Mouse (Mus musculus): ENCODE data around the gene Nrarp. TPM values are rescaled to one million over a fixed set of nuclear protein-coding genes. Genes with fewer than 3 reads are reported as not detected.

Nrarp gene
- polyA plus RNA-seq, 1 experiment = 46.0 TPM

GRCm38 (mm10) chr2:25171769-25172153 is 8.8 kb upstream of the Nrarp start:
- DNase-seq = no peak
- Histone ChIP-seq H3K4me1 (ENCODE audit: control insufficient read depth, insufficient read depth, low read length) (peaks cover 26% of the 10 kb centered on the region), H3K4me3 (replicated peaks; ENCODE audit: extremely low read depth, low read depth, low read length) (no peak overlapping the region)
- TF ChIP-seq CTCF (IDR thresholded peaks at IDR 0.05; ENCODE audit: insufficient read depth, low read length) (no peak), POLR2A (IDR thresholded peaks at IDR 0.05; ENCODE audit: borderline replicate concordance, extremely low read depth, low read depth, low read length) (no peak)
- WGBS = 92% methylated on average over 1 of the region's 1 CpGs

GRCm38 (mm10) chr2:25172629-25173028 is 7.9 kb upstream of the Nrarp start:
- 57% methylated on average over 8 of the region's 8 CpGs for WGBS
- peak; percentile 38 for DNase-seq
- H3K4me1 ChIP-seq (ENCODE audit: control insufficient read depth, insufficient read depth, low read length) = peaks cover 31% of the 10 kb centered on the region
- no peak overlapping the region for H3K4me3 ChIP-seq (replicated peaks; ENCODE audit: extremely low read depth, low read depth, low read length)
- TF ChIP-seq CTCF (IDR thresholded peaks at IDR 0.05; ENCODE audit: insufficient read depth, low read length) (no peak), POLR2A (IDR thresholded peaks at IDR 0.05; ENCODE audit: borderline replicate concordance, extremely low read depth, low read depth, low read length) (no peak)

GRCm38 (mm10) chr2:25173821-25174220 is 6.7 kb upstream of the Nrarp start:
- WGBS = 95% methylated on average over 4 of the region's 4 CpGs
- TF ChIP-seq CTCF (IDR thresholded peaks at IDR 0.05; ENCODE audit: insufficient read depth, low read length) = no peak
- TF ChIP-seq POLR2A (IDR thresholded peaks at IDR 0.05; ENCODE audit: borderline replicate concordance, extremely low read depth, low read depth, low read length) = no peak
- no peak for DNase-seq
- H3K4me3 ChIP-seq (replicated peaks; ENCODE audit: extremely low read depth, low read depth, low read length) = no peak overlapping the region
- peaks cover 33% of the 10 kb centered on the region for H3K4me1 ChIP-seq (ENCODE audit: control insufficient read depth, insufficient read depth, low read length)

- Histone ChIP-seq H3K4me3 (replicated peaks; ENCODE audit: extremely low read depth, low read depth, low read length) (no peak overlapping the region), H3K4me1 (ENCODE audit: control insufficient read depth, insufficient read depth, low read length) (peaks cover 33% of the 10 kb centered on the region)
- no peak for TF ChIP-seq POLR2A (IDR thresholded peaks at IDR 0.05; ENCODE audit: borderline replicate concordance, extremely low read depth, low read depth, low read length)
- TF ChIP-seq CTCF (IDR thresholded peaks at IDR 0.05; ENCODE audit: insufficient read depth, low read length) = no peak
- DNase-seq = no peak
- WGBS = 57% methylated on average over 7 of the region's 7 CpGs
Measured at GRCm38 (mm10) chr2:25174866-25175689, 5.5 kb upstream of the Nrarp start.

GRCm38 (mm10) chr2:25175690-25176078 is 4.9 kb upstream of the Nrarp start:
- Histone ChIP-seq H3K4me3 (replicated peaks; ENCODE audit: extremely low read depth, low read depth, low read length) (no peak overlapping the region), H3K4me1 (ENCODE audit: control insufficient read depth, insufficient read depth, low read length) (peaks cover 29% of the 10 kb centered on the region)
- TF ChIP-seq POLR2A (IDR thresholded peaks at IDR 0.05; ENCODE audit: borderline replicate concordance, extremely low read depth, low read depth, low read length) (no peak), CTCF (IDR thresholded peaks at IDR 0.05; ENCODE audit: insufficient read depth, low read length) (no peak)
- DNase-seq = no peak
- 91% methylated on average over 4 of the region's 4 CpGs for WGBS

GRCm38 (mm10) chr2:25176573-25176972 is 4.0 kb upstream of the Nrarp start:
- peak; percentile 23 for DNase-seq
- TF ChIP-seq POLR2A (IDR thresholded peaks at IDR 0.05; ENCODE audit: borderline replicate concordance, extremely low read depth, low read depth, low read length) = peak; percentile 36; the same call in 1 of the 2 replicates
- TF ChIP-seq CTCF (IDR thresholded peaks at IDR 0.05; ENCODE audit: insufficient read depth, low read length) = no peak
- Histone ChIP-seq H3K4me1 (ENCODE audit: control insufficient read depth, insufficient read depth, low read length) (peaks cover 29% of the 10 kb centered on the region), H3K4me3 (replicated peaks; ENCODE audit: extremely low read depth, low read depth, low read length) (no peak overlapping the region)
- 35% methylated on average over 6 of the region's 6 CpGs for WGBS

- peak; percentile 23 for DNase-seq
- 38% methylated on average over 4 of the region's 4 CpGs for WGBS
- peak overlapping the region; percentile 2 for H3K4me3 ChIP-seq (replicated peaks; ENCODE audit: extremely low read depth, low read depth, low read length)
- no peak for TF ChIP-seq POLR2A (IDR thresholded peaks at IDR 0.05; ENCODE audit: borderline replicate concordance, extremely low read depth, low read depth, low read length)
- H3K4me1 ChIP-seq (ENCODE audit: control insufficient read depth, insufficient read depth, low read length) = peaks cover 29% of the 10 kb centered on the region
Measured at GRCm38 (mm10) chr2:25177076-25177475, 3.5 kb upstream of the Nrarp start.

GRCm38 (mm10) chr2:25177685-25178084 is 2.9 kb upstream of the Nrarp start:
- Histone ChIP-seq H3K4me1 (ENCODE audit: control insufficient read depth, insufficient read depth, low read length) (peaks cover 29% of the 10 kb centered on the region), H3K4me3 (replicated peaks; ENCODE audit: extremely low read depth, low read depth, low read length) (no peak overlapping the region)
- TF ChIP-seq CTCF (IDR thresholded peaks at IDR 0.05; ENCODE audit: insufficient read depth, low read length) = no peak
- TF ChIP-seq POLR2A (IDR thresholded peaks at IDR 0.05; ENCODE audit: borderline replicate concordance, extremely low read depth, low read depth, low read length) = peak; percentile 44; the same call in 1 of the 2 replicates
- WGBS = 27% methylated on average over 6 of the region's 6 CpGs
- peak; percentile 57 for DNase-seq

GRCm38 (mm10) chr2:25178285-25178972 is 2.1 kb upstream of the Nrarp start:
- 38% methylated on average over 10 of the region's 10 CpGs for WGBS
- peak; percentile 10 for DNase-seq
- TF ChIP-seq POLR2A (IDR thresholded peaks at IDR 0.05; ENCODE audit: borderline replicate concordance, extremely low read depth, low read depth, low read length) = no peak
- no peak for TF ChIP-seq CTCF (IDR thresholded peaks at IDR 0.05; ENCODE audit: insufficient read depth, low read length)
- Histone ChIP-seq H3K4me1 (ENCODE audit: control insufficient read depth, insufficient read depth, low read length) (peaks cover 29% of the 10 kb centered on the region), H3K4me3 (replicated peaks; ENCODE audit: extremely low read depth, low read depth, low read length) (no peak overlapping the region)
